Mouse (Mus musculus) gastrocnemius, adult 2 months (tissue): ENCODE results near the gene Spock1. TPM values are rescaled to one million over a fixed set of nuclear protein-coding genes. Genes with fewer than 3 reads are reported as not detected.
A peak's percentile ranks its signal among the peaks of the same experiment; 100 is the strongest.

Experiments used
- DNase-seq: peaks from one replicate; pipeline ENCODE4 v3.0.0; 2022
- H3K27ac ChIP-seq: fragments of 200-600 bp; 2 replicates; pipeline ENCODE4 v1.8.1; 2022; ENCODE audit warnings: mild to moderate bottlenecking
- H3K4me3 ChIP-seq: fragments of 200-600 bp; 2 replicates; pipeline ENCODE4 v1.8.1; 2022; ENCODE audit warnings: mild to moderate bottlenecking, moderate library complexity
- CTCF ChIP-seq: fragments of 200-600 bp; IDR thresholded peaks from 2 replicates; pipeline ENCODE4 v1.8.1; 2022; ENCODE audit warnings: antibody characterized with exemption, mild to moderate bottlenecking, moderate library complexity
- intact Hi-C: fragments of 180-260 bp; cut with DNase I; formaldehyde crosslinking; loops from one replicate; pipeline ENCODE4 v1.15.1; 2025
- total RNA-seq, 2 experiments: library from RNA; stranded (reverse); gene quantifications; 2 replicates each; pipeline ENCODE4 v1.2.3; 2021

Gene Spock1
- total RNA-seq, 2 experiments from 2014 or later, result 0.13 to 0.78 TPM

DNA sequence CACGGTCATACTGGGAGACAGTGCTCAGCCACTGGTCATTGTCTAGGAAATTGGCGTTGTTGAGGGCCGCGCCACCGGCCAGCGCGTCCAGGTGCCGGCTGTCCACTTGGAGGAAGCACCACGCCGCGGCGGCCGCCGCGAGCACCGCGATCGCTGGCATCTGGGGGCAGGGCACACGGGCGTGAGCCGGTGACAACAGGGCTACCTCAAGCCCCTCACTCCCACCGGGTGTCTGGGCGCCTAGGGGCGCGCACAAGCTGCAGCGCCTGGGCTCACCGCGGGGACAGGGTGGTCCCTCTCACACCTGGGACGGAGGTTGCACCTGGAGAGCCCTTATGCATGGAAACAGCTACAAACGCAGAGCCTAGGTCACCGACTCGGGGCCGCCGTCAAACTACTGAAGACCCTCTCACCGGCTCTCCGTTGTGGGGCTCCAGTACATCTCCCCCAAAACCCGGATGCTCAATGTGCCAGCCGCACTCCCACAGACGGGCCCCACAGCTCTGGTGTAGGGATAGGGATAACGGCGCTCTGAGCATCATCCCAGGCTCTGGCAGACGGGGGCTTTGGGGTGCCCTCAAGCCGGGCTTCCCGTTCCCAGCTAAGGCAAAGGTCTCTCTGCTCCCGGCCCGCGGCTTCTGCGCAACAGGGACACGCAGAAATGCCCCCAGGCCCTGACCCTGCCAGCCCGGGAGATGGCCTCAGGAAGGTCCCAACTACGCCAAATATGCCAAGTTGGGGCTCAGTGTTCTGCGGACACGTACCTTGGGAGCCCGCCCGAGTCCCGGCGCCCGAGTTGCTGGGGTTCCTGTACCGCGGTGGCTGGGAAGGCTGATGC lies 485 bp downstream of the Spock1 start:
- DNase-seq, result no peak
- H3K27ac ChIP-seq, result no peak overlapping the region
- intact Hi-C loops, result loop anchor here (5.0 kb wide), 2 partner anchors 185 to 625 kb away; no protein-coding TSS in a partner anchor
- TF ChIP-seq CTCF, result no peak
- H3K4me3 ChIP-seq, result peak overlapping the region; percentile 57

DNA sequence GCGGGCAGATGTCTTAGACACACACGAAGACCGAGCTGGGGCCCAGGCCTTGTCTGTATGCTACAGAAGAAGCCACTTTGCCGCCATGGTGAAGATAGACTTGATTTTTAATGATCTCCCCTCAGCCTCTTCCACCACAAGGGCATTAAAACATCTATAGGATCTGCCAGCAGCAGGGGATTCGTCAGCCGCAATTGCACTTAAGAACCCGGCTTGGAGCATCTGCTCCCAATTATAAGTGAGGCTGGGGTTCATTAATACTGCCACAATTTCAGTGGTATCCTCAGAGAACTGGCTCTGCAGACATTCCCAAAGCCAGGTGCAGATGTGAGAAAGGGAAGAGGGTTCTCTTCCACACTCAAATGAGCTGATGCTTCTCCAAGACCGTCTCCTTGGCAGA lies 13.5 kb downstream of the Spock1 start:
- H3K4me3 ChIP-seq, result no peak overlapping the region
- TF ChIP-seq CTCF, result no peak
- DNase-seq, result no peak
- intact Hi-C loops, result no loop called here
- H3K27ac ChIP-seq, result no peak overlapping the region

DNA sequence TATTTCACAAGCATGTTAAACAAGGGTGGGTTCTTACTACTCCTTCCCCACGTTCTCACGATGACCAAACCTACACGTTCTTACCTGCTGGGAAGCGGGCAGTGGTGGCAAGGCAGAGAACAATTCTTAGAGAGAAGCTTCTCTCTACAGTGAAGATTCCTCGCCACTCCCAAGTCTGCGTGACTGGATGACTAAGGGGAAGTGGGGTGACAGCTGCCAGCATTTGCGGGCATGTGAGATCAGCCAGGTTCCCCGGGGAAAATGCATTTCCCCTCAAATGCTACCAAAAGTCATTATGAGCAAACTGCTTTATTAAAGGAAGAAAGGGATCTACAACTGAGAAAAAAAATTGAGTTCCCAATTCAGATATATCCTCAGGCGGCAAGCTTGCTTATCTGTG lies 18.4 kb downstream of the Spock1 start:
- Histone ChIP-seq H3K4me3 (no peak overlapping the region), H3K27ac (no peak overlapping the region)
- intact Hi-C loops, result no loop called here
- DNase-seq, result no peak
- no peak for TF ChIP-seq CTCF

DNA sequence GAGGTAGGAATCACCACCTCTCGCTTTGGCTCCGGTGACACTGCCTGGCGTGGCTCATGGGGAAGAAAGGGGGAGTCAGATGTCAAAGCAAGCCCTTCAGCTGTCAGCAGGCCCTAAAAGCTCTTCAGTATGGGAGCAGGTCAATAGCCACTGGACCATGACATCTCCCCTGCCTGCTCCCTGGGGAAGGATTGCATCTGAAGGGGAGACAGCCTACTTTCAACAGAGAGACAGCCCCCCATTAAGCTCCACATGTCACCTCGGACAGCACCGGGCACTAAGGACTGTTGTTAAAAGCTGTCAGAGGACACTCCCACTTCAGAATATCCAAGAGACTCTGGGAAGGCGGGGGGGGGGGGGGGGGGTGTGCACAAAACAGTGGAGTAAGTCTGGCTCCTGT lies 19.1 kb downstream of the Spock1 start:
- intact Hi-C loops, result no loop called here
- Histone ChIP-seq H3K4me3 (no peak overlapping the region), H3K27ac (no peak overlapping the region)
- no peak for TF ChIP-seq CTCF
- DNase-seq, result no peak

DNA sequence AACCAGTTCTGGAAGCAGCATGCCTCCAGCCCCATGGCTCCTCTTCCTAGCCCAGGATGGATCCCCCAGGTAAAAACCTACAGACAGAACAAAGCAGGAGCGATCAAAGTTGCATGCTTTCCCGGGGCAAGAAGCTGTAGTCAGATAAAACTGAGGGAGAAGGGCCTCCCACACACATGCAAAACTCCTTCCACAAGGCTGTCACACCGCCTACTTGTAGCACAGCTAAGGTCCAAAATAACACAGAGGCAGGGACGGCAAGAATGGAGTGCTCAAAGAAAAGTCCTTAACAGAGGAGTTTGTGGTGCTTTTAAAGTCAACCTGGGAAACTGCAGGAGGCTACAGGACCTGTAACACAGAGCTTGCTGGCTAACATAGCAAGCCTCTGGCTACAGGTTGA lies 28.3 kb downstream of the Spock1 start:
- no peak for DNase-seq
- H3K27ac ChIP-seq, result no peak overlapping the region
- intact Hi-C loops, result no loop called here
- no peak overlapping the region for H3K4me3 ChIP-seq
- TF ChIP-seq CTCF, result no peak

DNA sequence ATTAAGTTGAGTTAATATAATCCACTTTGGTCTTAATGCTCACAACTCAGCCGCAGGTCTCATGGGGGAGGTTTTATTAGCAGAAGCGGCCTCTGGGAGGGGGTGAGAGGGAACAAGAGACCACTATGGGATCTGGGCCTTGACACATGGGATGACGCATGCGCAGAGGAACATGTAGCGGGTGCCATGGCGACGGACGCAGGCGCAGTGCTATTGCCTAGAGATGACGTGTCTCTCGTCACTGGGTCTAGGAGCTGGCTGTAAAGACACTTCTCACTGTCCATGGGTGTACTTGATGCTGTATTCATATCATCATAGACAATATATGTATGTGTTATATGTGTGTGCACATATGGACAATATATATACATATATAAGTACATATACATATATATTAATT lies 29.3 kb downstream of the Spock1 start:
- Histone ChIP-seq H3K27ac (no peak overlapping the region), H3K4me3 (no peak overlapping the region)
- intact Hi-C loops, result no loop called here
- no peak for TF ChIP-seq CTCF
- no peak for DNase-seq

DNA sequence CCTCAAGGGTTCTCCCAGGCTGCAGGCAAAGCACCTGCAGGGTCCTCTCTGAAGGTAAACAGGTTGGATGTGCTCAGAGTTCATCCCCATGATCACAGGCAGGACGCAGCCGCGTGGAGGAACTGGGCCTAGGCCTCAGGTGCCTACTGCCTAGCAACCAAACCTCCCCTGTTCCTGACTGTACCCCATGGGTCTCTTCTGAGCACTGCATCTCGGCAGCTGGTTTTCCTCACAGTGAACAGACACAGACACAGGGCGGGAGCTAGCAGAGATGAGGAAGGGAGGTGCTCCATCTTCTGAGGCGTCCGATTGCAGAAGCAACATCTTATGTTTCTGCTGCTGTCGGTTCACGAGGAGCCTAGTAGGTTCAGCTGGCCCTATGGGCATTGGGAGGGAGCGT lies 30.4 kb downstream of the Spock1 start:
- intact Hi-C loops, result no loop called here
- Histone ChIP-seq H3K4me3 (no peak overlapping the region), H3K27ac (no peak overlapping the region)
- DNase-seq, result no peak
- no peak for TF ChIP-seq CTCF

DNA sequence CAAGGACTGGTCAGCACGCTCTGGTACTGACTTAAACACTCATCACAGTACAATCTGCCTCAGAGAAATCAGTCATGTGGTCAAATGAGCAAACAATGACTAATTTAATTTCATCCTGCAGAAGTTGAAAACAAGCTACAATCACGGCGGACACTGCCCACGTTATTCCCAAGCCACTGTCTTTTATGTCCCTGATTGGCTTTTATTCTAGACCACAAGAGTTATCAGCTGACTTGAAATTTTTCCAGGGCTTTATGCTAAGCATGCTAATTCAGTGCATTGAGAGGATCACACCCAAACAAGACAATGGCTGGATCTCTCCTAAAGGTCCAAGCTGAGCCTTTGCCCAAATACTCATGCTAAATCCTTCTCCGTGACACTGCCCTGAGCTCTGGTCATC lies 31.2 kb downstream of the Spock1 start:
- H3K27ac ChIP-seq, result no peak overlapping the region
- intact Hi-C loops, result no loop called here
- TF ChIP-seq CTCF, result no peak
- H3K4me3 ChIP-seq, result no peak overlapping the region
- DNase-seq, result no peak

DNA sequence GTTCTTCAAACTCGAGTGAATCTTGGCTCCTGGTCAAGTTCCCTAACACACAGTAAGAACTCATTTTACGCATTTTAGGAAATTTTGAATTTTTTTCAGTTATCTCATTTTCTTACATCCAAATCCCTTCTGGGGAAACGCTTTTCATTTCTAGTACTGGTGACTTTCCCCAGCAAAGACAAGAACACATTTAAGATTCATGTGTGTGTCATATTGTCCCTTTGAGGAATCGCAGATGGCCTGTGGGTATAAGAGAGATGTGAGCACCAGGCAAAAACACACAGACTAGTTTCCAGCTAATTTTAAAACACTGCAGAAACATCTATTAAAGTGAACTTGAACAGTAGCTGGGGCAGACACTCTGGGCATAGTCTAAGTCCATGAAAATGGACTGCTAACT lies 38.1 kb downstream of the Spock1 start:
- no peak for TF ChIP-seq CTCF
- no peak for DNase-seq
- Histone ChIP-seq H3K4me3 (no peak overlapping the region), H3K27ac (no peak overlapping the region)
- intact Hi-C loops, result no loop called here

DNA sequence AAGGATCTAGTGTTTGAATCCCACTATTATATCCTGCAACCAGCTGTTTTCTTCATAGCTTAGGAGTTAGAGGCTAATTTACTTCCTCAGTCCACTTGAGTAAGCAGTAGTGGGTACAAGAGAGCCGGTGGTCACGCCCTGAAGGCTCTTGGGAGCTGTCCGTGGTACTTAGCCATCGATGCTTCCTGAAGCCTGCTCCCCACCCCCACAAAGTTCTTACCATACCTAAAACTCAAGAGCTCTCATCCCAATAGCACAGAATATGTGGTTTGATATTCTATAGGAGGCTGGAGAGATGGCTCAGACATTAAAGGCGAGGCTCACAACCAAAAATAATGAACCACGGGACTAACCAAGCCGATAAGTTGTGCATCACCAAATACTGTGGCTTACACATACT lies 40.5 kb downstream of the Spock1 start:
- no peak overlapping the region for H3K4me3 ChIP-seq
- intact Hi-C loops, result no loop called here
- no peak for DNase-seq
- H3K27ac ChIP-seq, result no peak overlapping the region
- TF ChIP-seq CTCF, result no peak

DNA sequence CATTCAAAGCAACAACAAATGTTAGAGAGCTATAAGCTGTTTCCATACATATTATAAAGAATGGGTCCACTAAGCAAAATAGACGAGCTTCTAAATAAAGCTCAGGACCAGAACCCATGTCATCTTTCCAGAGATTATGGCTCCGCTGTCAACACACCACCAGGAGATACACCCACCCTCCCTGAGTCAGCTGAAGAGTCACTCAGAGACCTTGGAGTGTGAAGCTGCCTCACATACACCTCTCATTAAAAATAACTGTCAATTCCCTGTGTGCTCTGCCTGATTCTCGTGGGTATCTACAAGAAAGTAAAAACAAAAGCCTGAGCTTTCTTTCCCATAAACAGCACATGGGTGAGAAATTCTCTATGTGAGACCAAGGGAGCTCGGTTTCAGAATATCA lies 43.1 kb downstream of the Spock1 start:
- DNase-seq, result no peak
- H3K27ac ChIP-seq, result no peak overlapping the region
- intact Hi-C loops, result no loop called here
- H3K4me3 ChIP-seq, result no peak overlapping the region
- TF ChIP-seq CTCF, result no peak

DNA sequence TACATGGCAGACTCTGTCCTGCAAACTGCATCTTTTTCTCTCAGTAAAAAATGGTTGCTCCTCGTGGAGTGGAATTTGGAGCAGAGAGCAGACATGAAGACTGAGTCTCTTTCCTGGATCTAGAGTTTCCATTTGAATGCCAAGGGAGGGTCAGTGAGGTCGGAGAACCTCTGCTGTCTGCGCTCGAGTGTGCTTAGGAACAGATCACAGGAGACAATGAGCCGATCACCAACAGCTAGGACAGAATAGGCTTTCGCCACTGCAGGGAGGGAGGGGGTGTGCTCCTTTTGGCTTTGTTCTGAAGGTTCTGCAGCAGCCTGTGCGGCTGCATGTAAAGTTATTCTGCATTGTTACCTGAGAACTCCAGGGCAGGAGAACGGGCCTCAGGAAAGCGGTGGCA lies 49.6 kb downstream of the Spock1 start:
- no peak for DNase-seq
- Histone ChIP-seq H3K4me3 (no peak overlapping the region), H3K27ac (no peak overlapping the region)
- TF ChIP-seq CTCF, result no peak
- intact Hi-C loops, result no loop called here

DNA sequence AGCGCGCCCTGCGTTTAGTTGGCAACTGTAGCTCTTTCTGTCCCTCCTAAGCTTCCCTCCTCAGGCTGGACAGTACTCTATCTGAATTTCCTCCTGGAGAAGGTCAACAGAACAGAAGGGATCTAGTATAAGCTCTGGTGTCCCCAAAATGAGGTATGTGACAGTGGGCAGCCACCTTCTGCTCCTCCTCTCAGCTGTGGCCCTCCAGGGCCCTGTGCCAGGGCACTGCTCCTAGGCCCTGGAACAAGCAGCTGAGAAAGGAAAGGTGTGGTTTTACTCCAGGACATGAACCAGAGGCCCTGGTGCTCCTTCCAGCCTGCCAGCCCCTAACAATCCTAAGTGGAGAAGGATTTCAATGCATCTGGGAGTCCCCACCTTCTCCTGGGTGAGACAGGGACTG lies 51.1 kb downstream of the Spock1 start:
- TF ChIP-seq CTCF, result no peak
- DNase-seq, result no peak
- intact Hi-C loops, result no loop called here
- H3K27ac ChIP-seq, result no peak overlapping the region
- no peak overlapping the region for H3K4me3 ChIP-seq

DNA sequence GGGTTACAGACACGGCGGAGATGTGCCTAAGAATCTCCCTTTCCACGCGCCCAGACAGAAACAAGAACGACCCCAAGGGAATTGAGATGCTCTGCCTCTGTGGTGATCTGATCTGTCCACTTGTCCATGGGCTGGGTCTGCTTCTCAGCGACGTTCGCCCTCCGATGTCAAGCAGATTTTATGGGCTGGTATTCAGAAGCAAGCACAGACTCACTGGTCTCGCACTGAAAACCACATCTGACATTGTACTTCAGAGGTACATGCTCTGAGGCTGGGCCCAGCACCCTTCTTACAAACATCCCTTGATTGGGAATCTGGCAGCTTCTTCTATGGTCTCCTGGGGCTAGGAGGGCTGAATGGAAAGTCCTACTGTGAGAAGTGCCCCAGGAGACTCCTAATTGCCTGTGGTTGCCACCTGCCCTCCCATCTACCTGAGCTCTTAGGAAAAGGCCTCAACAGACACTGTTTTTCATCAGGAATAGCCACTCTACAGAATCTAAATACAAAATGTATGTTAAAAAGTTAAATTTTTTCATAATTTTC lies 51.8 kb downstream of the Spock1 start:
- Histone ChIP-seq H3K27ac (no peak overlapping the region), H3K4me3 (no peak overlapping the region)
- no peak for DNase-seq
- TF ChIP-seq CTCF, result no peak
- intact Hi-C loops, result no loop called here
